Mouse (Mus musculus) heart, postnatal 0 days (tissue): ENCODE data around the gene Slc23a4. TPM values are rescaled to one million over a fixed set of nuclear protein-coding genes. Genes with fewer than 3 reads are reported as not detected.

Experiments
- ATAC-seq: fragments of 200-750 bp; cut with Nextera tagmentation; 2 replicates; pipeline ENCODE4 v1.8.0; 2017; ENCODE audit warnings: low read depth, moderate number of reproducible peaks, moderate library complexity; ENCODE audit not compliant: insufficient read depth
- DNase-seq: peaks from one replicate; pipeline ENCODE4 v3.0.0-alpha.2; 2016; ENCODE audit warnings: low spot score
- H3K27ac ChIP-seq: fragments of 300-500 bp; sonication (generic); 2 replicates; pipeline ENCODE4 v1.5.1; 2014; ENCODE audit warnings: low read depth, mild to moderate bottlenecking
- H3K27me3 ChIP-seq: fragments of 300-500 bp; sonication (generic); 2 replicates; pipeline ENCODE4 v1.6.1; 2014; ENCODE audit warnings: low read length, mixed read lengths; ENCODE audit not compliant: control insufficient read depth, insufficient read depth
- H3K36me3 ChIP-seq: fragments of 300-500 bp; sonication (generic); replicated peaks from 2 replicates; pipeline ENCODE4 v1.6.1; 2014; ENCODE audit warnings: low read length, mixed read lengths; ENCODE audit not compliant: control insufficient read depth, insufficient read depth
- H3K4me1 ChIP-seq: fragments of 300-500 bp; sonication (generic); 2 replicates; pipeline ENCODE4 v1.6.1; 2014; ENCODE audit warnings: antibody characterized with exemption; ENCODE audit not compliant: control insufficient read depth, insufficient read depth
- H3K4me2 ChIP-seq: fragments of 300-500 bp; sonication (generic); 2 replicates; pipeline ENCODE4 v1.6.1; 2014; ENCODE audit warnings: low read depth, mild to moderate bottlenecking, low read length, moderate library complexity
- H3K4me3 ChIP-seq: fragments of 300-500 bp; sonication (generic); 2 replicates; pipeline ENCODE4 v1.5.1; 2014; ENCODE audit warnings: low read depth, low read length
- H3K9ac ChIP-seq: fragments of 300-500 bp; sonication (generic); replicated peaks from 2 replicates; pipeline ENCODE4 v1.6.1; 2014; ENCODE audit warnings: low read depth, low read length, mixed read lengths
- H3K9me3 ChIP-seq: fragments of 300-500 bp; sonication (generic); replicated peaks from 2 replicates; pipeline ENCODE4 v1.6.1; 2016; ENCODE audit warnings: low read length; ENCODE audit not compliant: control insufficient read depth
- CTCF ChIP-seq: IDR thresholded peaks from 2 replicates; pipeline ENCODE4 v1.5.1; 2016; ENCODE audit warnings: antibody characterized with exemption, control low read depth, low read depth
- EP300 ChIP-seq: IDR thresholded peaks from 2 replicates; pipeline ENCODE4 v1.6.1; 2016; ENCODE audit warnings: antibody characterized with exemption, low read depth
- WGBS: fragments of 180-500 bp; shearing (Covaris S2); extraction: QIAGEN DNeasy Blood & Tissue Kit; methylation state at CpG from one replicate; pipeline ENCODE4 v1.1.7; 2014; 5-methylcytosine and 5-hydroxymethylcytosine counted together
- polyA plus RNA-seq: library from polyadenylated mRNA; unstranded; fragments of >200 nt; fragmentation: Nextera tagmentation; extraction: Ambion mirVana; gene quantifications from 2 replicates; pipeline ENCODE4 v1.2.1, GENCODE M21; 2015
- total RNA-seq: library from RNA; depleted of rRNA; stranded (reverse); fragments of >200 nt; gene quantifications from 2 replicates; pipeline ENCODE4 v1.2.3, GENCODE M21; 2014; ENCODE audit warnings: low replicate concordance

The Slc23a4 gene
- total and polyA plus RNA-seq, 2 experiments from 2014 or later: 0.04 to 0.42 TPM

DNA sequence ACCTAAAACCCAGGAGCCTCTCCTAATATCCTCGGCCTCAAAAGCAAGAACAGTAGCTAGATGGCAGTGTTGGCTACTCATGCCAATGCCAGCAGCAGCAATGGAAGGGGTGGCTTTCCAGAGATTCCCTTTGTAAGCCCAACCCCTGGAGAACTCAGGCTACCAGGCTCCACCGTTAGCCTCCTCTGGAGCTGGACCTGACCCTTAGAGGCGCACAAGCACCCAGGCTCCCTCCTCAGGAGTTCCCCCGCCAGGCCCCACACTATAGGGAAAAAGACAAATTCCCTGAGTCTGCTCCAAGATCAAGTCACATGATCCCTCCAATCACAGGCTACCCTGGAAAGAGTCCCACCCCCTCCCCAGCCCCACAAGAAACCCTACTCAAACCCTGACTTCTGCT lies 10.9 kb upstream of the Slc23a4 start:
- Histone ChIP-seq H3K4me2 (no peak overlapping the region), H3K27ac (no peak overlapping the region), H3K4me1 (peaks cover 12% of the 10 kb centered on the region), H3K4me3 (no peak overlapping the region), H3K9ac (no peak overlapping the region), H3K9me3 (no peaks in the 10 kb centered on the region), H3K36me3 (no peaks in the 10 kb centered on the region), H3K27me3 (0 out of 2 replicates have a peak, but pooled peaks cover 6% of the 10 kb centered on the region)
- peak; percentile 64 for DNase-seq
- 15% methylated on average over 4 of the region's 4 CpGs for WGBS
- TF ChIP-seq EP300 (no peak), CTCF (peak; percentile 75)
- peak; percentile 52 for ATAC-seq

DNA sequence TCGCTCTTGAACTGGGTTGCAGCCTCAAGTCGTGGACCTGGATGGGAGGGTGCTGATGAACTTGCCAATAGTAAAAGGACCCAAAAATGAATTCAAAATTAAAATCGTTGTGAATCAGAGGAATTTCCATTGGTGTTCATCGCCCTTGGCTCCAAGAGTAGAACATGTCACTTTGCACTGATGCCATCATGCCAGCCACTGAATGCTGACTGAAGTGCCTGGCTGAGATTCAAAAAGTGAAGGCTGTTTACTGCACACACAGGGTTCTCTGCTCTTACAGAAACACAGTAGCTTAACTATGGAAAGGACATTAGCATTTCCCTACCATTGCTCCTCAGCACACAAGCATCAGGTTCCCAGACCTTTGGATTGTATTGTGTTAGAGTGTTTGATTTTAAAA lies 8.3 kb upstream of the Slc23a4 start:
- TF ChIP-seq EP300 (no peak), CTCF (no peak)
- Histone ChIP-seq H3K9me3 (no peaks in the 10 kb centered on the region), H3K4me2 (no peak overlapping the region), H3K27me3 (0 out of 2 replicates have a peak, but pooled peaks cover 6% of the 10 kb centered on the region), H3K9ac (no peak overlapping the region), H3K4me1 (peaks cover 2% of the 10 kb centered on the region), H3K4me3 (no peak overlapping the region), H3K36me3 (no peaks in the 10 kb centered on the region), H3K27ac (no peak overlapping the region)
- WGBS: 77% methylated on average over 4 of the region's 4 CpGs
- no peak for DNase-seq
- no peak for ATAC-seq

DNA sequence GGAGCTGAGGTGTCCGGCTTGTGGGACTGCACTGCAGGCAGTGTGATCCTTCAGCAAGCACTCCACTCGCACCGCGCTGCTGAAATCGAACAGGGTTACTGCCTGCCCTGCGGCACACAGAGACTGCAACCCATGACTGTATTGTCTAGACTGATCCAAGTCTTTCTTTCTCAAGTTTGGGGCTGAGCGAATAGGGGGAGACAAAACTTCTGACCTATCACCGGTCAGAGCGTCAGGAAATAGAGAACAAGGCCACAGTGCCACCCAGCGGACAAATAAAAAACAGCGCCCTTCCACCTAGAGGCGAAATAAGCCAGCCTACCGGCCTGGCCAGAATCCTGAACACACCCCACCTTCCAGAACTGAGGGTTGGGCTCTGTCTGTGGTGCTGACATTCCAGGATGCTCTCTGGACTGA lies 7.1 kb upstream of the Slc23a4 start:
- WGBS: 8% methylated on average over 13 of the region's 13 CpGs
- Histone ChIP-seq H3K4me1 (no peaks in the 10 kb centered on the region; the same call in 1 of the 2 replicates), H3K4me3 (peak overlapping the region; percentile 39), H3K9ac (no peak overlapping the region), H3K9me3 (no peaks in the 10 kb centered on the region), H3K27ac (no peak overlapping the region), H3K4me2 (peak overlapping the region; percentile 68), H3K27me3 (0 out of 2 replicates have a peak, but pooled peaks cover 6% of the 10 kb centered on the region), H3K36me3 (no peaks in the 10 kb centered on the region)
- ATAC-seq: peak; percentile 74
- DNase-seq: peak; percentile 83
- TF ChIP-seq EP300 (no peak), CTCF (peak; percentile 91)

DNA sequence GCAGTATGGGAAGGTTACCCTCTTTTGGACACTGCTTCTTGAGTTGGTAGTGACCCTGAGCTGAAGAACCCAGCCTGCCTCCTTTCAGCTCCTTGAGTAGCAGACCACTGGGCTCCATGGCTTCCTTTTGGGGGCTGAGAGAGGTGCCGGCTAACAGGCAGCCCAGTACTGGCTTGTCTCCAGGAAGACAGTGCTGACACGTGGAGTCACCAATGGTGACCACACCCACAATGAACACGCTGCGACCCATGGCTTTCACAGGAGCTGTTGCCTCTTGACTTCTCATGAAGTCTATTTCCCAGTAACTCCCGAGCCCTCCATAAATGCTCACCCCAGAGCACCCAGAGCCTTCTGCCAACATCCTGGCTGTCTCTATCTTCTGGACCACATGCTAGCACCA lies 6.5 kb upstream of the Slc23a4 start:
- Histone ChIP-seq H3K4me3 (peak overlapping the region; percentile 39), H3K9ac (no peak overlapping the region)
- no peak for DNase-seq

DNA sequence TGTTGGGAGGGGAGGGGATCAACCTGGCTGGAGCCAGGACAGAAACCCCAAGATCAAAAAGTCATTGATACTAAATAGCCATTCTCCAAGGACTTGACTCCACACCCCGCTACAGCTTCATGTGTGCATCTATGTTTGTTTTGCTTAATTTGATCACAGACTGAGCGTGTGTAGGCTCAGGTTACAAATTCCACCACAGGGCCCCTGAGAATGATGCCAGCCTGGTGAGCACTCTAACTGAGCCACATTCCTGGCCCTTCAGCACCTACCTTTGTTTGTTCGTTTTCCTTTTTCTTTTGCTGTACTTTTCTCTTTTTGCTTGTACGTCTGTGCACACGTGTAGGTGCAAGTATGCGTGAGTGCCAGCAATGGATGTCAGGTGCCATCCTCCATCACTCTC lies 1.1 kb upstream of the Slc23a4 start:
- Histone ChIP-seq H3K9me3 (no peaks in the 10 kb centered on the region), H3K4me2 (no peak overlapping the region), H3K4me3 (no peak overlapping the region), H3K27me3 (no peaks in the 10 kb centered on the region), H3K4me1 (peaks cover 15% of the 10 kb centered on the region), H3K36me3 (no peaks in the 10 kb centered on the region), H3K9ac (no peak overlapping the region), H3K27ac (no peak overlapping the region)
- DNase-seq: no peak
- TF ChIP-seq CTCF: no peak
- ATAC-seq: no peak
- 84% methylated on average over 6 of the region's 6 CpGs for WGBS

More for the DNA sequence above, 6.5 kb upstream of the Slc23a4 start:
- peak overlapping the region; percentile 68 for H3K4me2 ChIP-seq
- ATAC-seq: no peak
- H3K9me3 ChIP-seq: no peaks in the 10 kb centered on the region
- no peaks in the 10 kb centered on the region for H3K36me3 ChIP-seq
- 0 out of 2 replicates have a peak, but pooled peaks cover 6% of the 10 kb centered on the region for H3K27me3 ChIP-seq
- no peaks in the 10 kb centered on the region; the same call in 1 of the 2 replicates for H3K4me1 ChIP-seq
- TF ChIP-seq CTCF (no peak), EP300 (no peak)
- 25% methylated on average over 5 of the region's 5 CpGs for WGBS
- H3K27ac ChIP-seq: no peak overlapping the region

DNA sequence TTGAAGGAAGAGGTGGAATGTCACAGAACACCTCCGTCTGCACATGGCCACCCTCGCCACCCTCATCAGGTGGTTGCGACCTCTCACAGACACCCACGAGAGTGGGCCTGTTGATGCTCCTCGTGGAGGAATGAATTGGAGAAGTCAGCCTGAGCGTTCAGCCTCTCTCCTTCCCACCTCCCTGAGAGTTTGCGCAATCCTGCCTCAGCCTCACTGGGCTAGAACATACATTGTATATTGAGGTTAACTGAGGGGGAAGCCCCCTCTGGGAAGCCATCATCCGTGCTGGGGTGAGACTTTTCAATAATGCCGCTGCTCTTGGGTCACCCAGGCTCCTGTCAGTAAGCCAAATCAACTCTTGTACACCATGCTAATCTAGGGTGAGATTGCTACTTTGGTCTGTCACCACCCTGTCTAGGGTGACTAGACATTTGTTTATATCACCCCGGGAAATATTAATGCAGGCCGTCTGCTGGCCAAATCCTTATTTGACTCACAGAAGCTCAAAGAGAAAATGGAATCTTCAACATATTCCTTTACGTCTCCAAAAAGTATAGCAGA lies 1.0 kb downstream of the Slc23a4 start:
- H3K9ac ChIP-seq: no peak overlapping the region
- no peak for TF ChIP-seq EP300
- no peak for TF ChIP-seq CTCF
- H3K4me2 ChIP-seq: peak overlapping the region; percentile 24; the same call in 1 of the 2 replicates
- H3K36me3 ChIP-seq: no peaks in the 10 kb centered on the region
- no peak overlapping the region for H3K27ac ChIP-seq
- no peaks in the 10 kb centered on the region for H3K27me3 ChIP-seq
- WGBS: 58% methylated on average over 12 of the region's 12 CpGs
- DNase-seq (no peak), ATAC-seq (peak; percentile 53; the same call in 1 of the 2 replicates)
- peaks cover 15% of the 10 kb centered on the region for H3K4me1 ChIP-seq
- H3K9me3 ChIP-seq: no peaks in the 10 kb centered on the region
- H3K4me3 ChIP-seq: no peak overlapping the region
